Mouse (Mus musculus) liver, embryonic 11.5 days (tissue): ENCODE data around the gene Adgrl1. TPM values are rescaled to one million over a fixed set of nuclear protein-coding genes. Genes with fewer than 3 reads are reported as not detected.
A peak's percentile ranks its signal among the peaks of the same experiment; 100 is the strongest.
"Not testable (repeated sequence)": the region's sequence is repeated elsewhere in the genome, so short reads cannot be mapped to it uniquely, and the experiment has no call there.

Experiments
- ATAC-seq: fragments of 200-750 bp; cut with Nextera tagmentation; replicated peaks from 2 replicates; pipeline ENCODE4 v1.8.0; 2017; ENCODE audit warnings: moderate number of reproducible peaks, mild to moderate bottlenecking, moderate TSS enrichment, moderate library complexity; ENCODE audit not compliant: low FRiP score
- DNase-seq: peaks from one replicate; pipeline ENCODE4 v3.0.0-alpha.2; 2017; ENCODE audit warnings: low spot score
- H3K27ac ChIP-seq: fragments of 300-500 bp; sonication (generic); 2 replicates; pipeline ENCODE4 v1.5.1; 2014; ENCODE audit warnings: mild to moderate bottlenecking, low read depth, low read length, control low read depth
- H3K27me3 ChIP-seq: fragments of 300-500 bp; sonication (generic); replicated peaks from 2 replicates; pipeline ENCODE4 v1.6.1; 2014; ENCODE audit warnings: low read length, mixed read lengths; ENCODE audit not compliant: control insufficient read depth, insufficient read depth
- H3K36me3 ChIP-seq: fragments of 300-500 bp; sonication (generic); 2 replicates; pipeline ENCODE4 v1.6.1; 2014; ENCODE audit warnings: mild to moderate bottlenecking, low read length, moderate library complexity, mixed read lengths; ENCODE audit not compliant: control insufficient read depth, insufficient read depth
- H3K4me1 ChIP-seq: fragments of 300-500 bp; sonication (generic); replicated peaks from 2 replicates; pipeline ENCODE4 v1.6.1; 2014; ENCODE audit warnings: low read length, mixed read lengths; ENCODE audit not compliant: control insufficient read depth, insufficient read depth
- H3K4me2 ChIP-seq: fragments of 300-500 bp; sonication (generic); 2 replicates; pipeline ENCODE4 v1.6.1; 2014; ENCODE audit warnings: mild to moderate bottlenecking, control low read depth, moderate library complexity
- H3K4me3 ChIP-seq: fragments of 300-500 bp; sonication (generic); 2 replicates; pipeline ENCODE4 v1.5.1; 2014; ENCODE audit warnings: low read depth, low read length, control low read depth
- H3K9ac ChIP-seq: fragments of 300-500 bp; sonication (generic); 2 replicates; pipeline ENCODE4 v1.6.1; 2014; ENCODE audit warnings: low read depth, low read length, control low read depth
- H3K9me3 ChIP-seq: fragments of 300-500 bp; sonication (generic); 2 replicates; pipeline ENCODE4 v1.6.1; 2016; ENCODE audit warnings: low read length, inconsistent platforms, mixed read lengths; ENCODE audit not compliant: control insufficient read depth
- WGBS: fragments of 180-500 bp; shearing (Covaris S2); extraction: QIAGEN DNeasy Blood & Tissue Kit; methylation state at CpG from one replicate; pipeline ENCODE4 v1.1.7; 2014; 5-methylcytosine and 5-hydroxymethylcytosine counted together
- microRNA-seq: library from miRNA; unstranded; fragments of <30 nt; microRNA quantifications from one replicate; pipeline ENCODE4, GENCODE M21; 2017; ENCODE audit warnings: borderline number of aligned reads
- polyA plus RNA-seq: library from polyadenylated mRNA; unstranded; fragments of >200 nt; fragmentation: Nextera tagmentation; extraction: Ambion mirVana; gene quantifications from 2 replicates; pipeline ENCODE4 v1.2.1, GENCODE M21; 2014

The Adgrl1 gene
- polyA plus RNA-seq, 1 experiment from 2014 or later = 10.3 TPM

DNA sequence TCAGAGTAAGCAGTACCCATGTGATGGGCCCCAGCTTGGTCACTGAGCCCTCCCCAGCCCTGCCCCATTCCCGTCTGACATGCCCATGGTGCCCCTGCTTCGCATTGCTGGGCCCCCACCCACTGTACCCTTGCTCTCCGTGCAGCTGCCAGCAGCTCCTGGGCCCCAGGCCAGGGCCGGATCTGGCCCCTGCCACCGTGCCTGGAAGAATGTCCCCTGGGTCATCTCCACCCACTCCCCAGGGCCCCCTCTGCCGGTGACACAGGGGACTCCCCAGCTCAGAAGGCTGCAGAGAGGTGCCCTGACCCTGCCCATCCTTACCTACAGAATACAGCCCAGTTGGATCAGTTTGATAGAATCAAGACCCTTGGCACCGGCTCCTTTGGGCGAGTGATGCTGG, 80.9 kb downstream of the Adgrl1 start:
- H3K27me3 ChIP-seq = no peaks in the 10 kb centered on the region
- no peak overlapping the region for H3K27ac ChIP-seq
- H3K36me3 ChIP-seq = peaks cover 23% of the 10 kb centered on the region
- no peak overlapping the region for H3K9ac ChIP-seq
- no peaks in the 10 kb centered on the region for H3K9me3 ChIP-seq
- H3K4me2 ChIP-seq = no peak overlapping the region
- H3K4me1 ChIP-seq = peaks cover 17% of the 10 kb centered on the region
- ATAC-seq (no peak), DNase-seq (no peak)
- H3K4me3 ChIP-seq = no peak overlapping the region
- 85% methylated on average over 8 of the region's 8 CpGs for WGBS

GRCm38 (mm10) chr8:83981533-83981932, 81.6 kb downstream of the Adgrl1 start:
- Histone ChIP-seq H3K4me2 (no peak overlapping the region), H3K4me1 (peaks cover 17% of the 10 kb centered on the region), H3K27ac (no peak overlapping the region), H3K9me3 (no peaks in the 10 kb centered on the region), H3K27me3 (no peaks in the 10 kb centered on the region), H3K9ac (no peak overlapping the region), H3K4me3 (no peak overlapping the region), H3K36me3 (peaks cover 27% of the 10 kb centered on the region)
- 94% methylated on average over 7 of the region's 7 CpGs for WGBS
- no peak for ATAC-seq
- no peak for DNase-seq

DNA sequence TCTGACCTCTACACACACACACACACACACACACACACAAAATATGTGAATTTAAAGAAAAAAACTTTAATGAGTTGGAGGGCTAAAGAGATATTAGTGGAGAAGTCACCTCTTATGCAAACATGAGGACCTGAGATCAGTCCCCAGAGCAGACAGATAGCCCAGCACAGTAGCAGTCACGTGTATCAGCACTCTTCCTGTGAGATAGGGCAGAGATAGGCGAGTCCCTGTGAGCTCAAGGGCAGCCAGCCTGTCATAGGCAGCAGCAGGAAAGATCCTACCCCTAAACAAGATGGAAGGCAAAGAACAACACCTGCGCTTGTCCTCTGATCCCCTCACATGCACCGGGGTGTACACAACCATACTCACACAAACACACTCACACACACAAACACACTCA, 82.5 kb downstream of the Adgrl1 start:
- ATAC-seq = peak; percentile 77
- H3K9me3 ChIP-seq = no peaks in the 10 kb centered on the region
- no peak overlapping the region for H3K27ac ChIP-seq
- no peaks in the 10 kb centered on the region for H3K27me3 ChIP-seq
- peaks cover 35% of the 10 kb centered on the region for H3K36me3 ChIP-seq
- DNase-seq = no peak
- 61% methylated on average over 4 of the region's 4 CpGs for WGBS
- H3K9ac ChIP-seq = no peak overlapping the region
- H3K4me2 ChIP-seq = no peak overlapping the region
- H3K4me1 ChIP-seq = peaks cover 12% of the 10 kb centered on the region
- H3K4me3 ChIP-seq = no peak overlapping the region

DNA sequence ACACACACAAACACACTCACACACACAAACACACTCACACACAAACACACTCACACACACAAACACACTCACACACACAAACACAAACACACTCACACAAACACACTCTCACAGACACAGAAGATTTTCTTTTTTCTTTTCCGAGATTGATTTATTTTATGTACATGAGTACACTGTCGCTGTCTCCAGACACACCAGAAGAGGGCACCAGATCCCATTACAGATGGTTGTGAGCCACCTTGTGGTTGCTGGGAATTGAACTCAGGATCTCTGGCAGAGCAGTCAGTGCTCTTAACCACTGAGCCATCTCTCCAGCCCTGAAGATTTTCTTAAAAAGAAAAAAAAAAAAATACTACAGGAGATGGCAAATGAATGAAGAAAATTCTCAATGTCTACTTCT, 83.3 kb downstream of the Adgrl1 start:
- H3K27ac ChIP-seq, H3K4me1 ChIP-seq, H3K27me3 ChIP-seq, DNase-seq, H3K4me3 ChIP-seq, H3K4me2 ChIP-seq, H3K9ac ChIP-seq, ATAC-seq, H3K9me3 ChIP-seq: not testable (repeated sequence)
- 98% methylated on average over 2 of the region's 2 CpGs for WGBS
- H3K36me3 ChIP-seq = peaks cover 40% of the 10 kb centered on the region

DNA sequence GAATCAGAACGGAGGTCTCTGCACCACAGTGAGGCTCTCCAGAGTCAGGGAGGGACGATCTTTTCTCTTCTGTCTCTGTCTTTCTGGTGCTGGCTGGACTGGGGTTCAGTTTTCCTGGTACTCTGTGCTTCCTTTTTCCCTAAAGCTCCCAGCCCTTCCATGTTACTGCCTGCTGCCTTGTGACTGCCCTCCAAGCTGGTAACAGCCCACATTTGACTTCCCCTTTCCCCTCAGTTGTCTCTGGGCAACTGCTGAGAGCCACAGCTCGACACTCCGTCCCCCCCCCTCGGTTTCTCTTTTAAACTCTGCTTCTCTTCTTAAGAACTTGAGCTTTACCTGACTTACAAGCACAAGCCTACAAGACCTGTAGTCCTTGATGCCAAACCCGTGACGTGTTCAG, 89.3 kb downstream of the Adgrl1 start:
- Histone ChIP-seq H3K4me3 (no peak overlapping the region), H3K9ac (no peak overlapping the region), H3K9me3 (no peaks in the 10 kb centered on the region), H3K27ac (no peak overlapping the region), H3K36me3 (peaks cover 38% of the 10 kb centered on the region), H3K27me3 (no peaks in the 10 kb centered on the region), H3K4me1 (peaks cover 9% of the 10 kb centered on the region), H3K4me2 (no peak overlapping the region)
- no peak for ATAC-seq
- 70% methylated on average over 7 of the region's 7 CpGs for WGBS
- DNase-seq = no peak

DNA sequence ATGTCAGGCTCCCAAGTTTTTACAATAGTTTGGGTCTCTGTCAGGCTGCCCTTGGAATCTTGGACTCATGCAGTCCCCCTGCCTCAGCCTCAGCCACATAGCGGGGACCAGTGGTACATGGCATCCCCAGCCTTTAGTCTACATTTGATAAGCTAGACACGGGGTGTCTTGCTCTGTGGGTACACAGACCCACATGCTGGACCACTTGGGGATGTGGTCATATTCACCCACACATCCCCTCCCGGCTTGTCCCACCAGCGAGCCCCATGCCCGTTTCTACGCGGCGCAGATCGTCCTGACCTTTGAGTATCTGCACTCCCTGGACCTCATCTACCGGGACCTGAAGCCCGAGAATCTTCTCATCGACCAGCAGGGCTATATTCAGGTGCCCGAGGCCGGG, 90.3 kb downstream of the Adgrl1 start:
- no peak overlapping the region for H3K27ac ChIP-seq
- H3K4me2 ChIP-seq = no peak overlapping the region
- peaks cover 38% of the 10 kb centered on the region for H3K36me3 ChIP-seq
- peaks cover 9% of the 10 kb centered on the region for H3K4me1 ChIP-seq
- ATAC-seq (no peak), DNase-seq (no peak)
- H3K27me3 ChIP-seq = no peaks in the 10 kb centered on the region
- no peaks in the 10 kb centered on the region for H3K9me3 ChIP-seq
- H3K9ac ChIP-seq = no peak overlapping the region
- WGBS = 90% methylated on average over 14 of the region's 14 CpGs
- H3K4me3 ChIP-seq = no peak overlapping the region

Small RNA genes lying within 50 kb of the gene (microRNA-seq; reads per million reads assigned to microRNA genes)
- gene Gm44330 (not detected), gene Gm44450 (not detected)

Other genes starting within 250 kb of the Adgrl1 start
- 113 and 114 TPM in 2 replicates for gene Gipc1, start 247.4 kb upstream of the Adgrl1 start, polyA plus RNA-seq
- 0.49 and 0.53 TPM in 2 replicates for gene Ptger1, start 233.4 kb upstream of the Adgrl1 start, polyA plus RNA-seq
- gene Pkn1, start 200.9 kb upstream of the Adgrl1 start, polyA plus RNA-seq = 23.3 and 24.3 TPM in 2 replicates
- gene Ddx39, start 184.9 kb upstream of the Adgrl1 start, polyA plus RNA-seq = 375 and 420 TPM in 2 replicates
- gene Adgre5, start 158.8 kb upstream of the Adgrl1 start, polyA plus RNA-seq = 16.8 and 17.2 TPM in 2 replicates
- 0.25 and 0.37 TPM in 2 replicates for gene Gm10644, start 55.1 kb downstream of the Adgrl1 start, polyA plus RNA-seq
- 109 and 123 TPM in 2 replicates for gene Asf1b, start 55.4 kb downstream of the Adgrl1 start, polyA plus RNA-seq
- 96.9 and 99.2 TPM in 2 replicates for gene Prkaca, start 72.9 kb downstream of the Adgrl1 start, polyA plus RNA-seq
- 13.4 and 17.6 TPM in 2 replicates for gene Samd1, start 97.6 kb downstream of the Adgrl1 start, polyA plus RNA-seq
- 0.29 and 1.5 TPM in 2 replicates for gene 1700067K01Rik, start 101.4 kb downstream of the Adgrl1 start, polyA plus RNA-seq
- gene 2210011C24Rik, start 112.1 kb downstream of the Adgrl1 start, polyA plus RNA-seq = not detected in 2 replicates
- 0.66 and 1.2 TPM in 2 replicates for gene Palm3, start 121.4 kb downstream of the Adgrl1 start, polyA plus RNA-seq
- 1.8 and 3.1 TPM in 2 replicates for gene Il27ra, start 142.5 kb downstream of the Adgrl1 start, polyA plus RNA-seq
- 0.42 TPM in 1 of 2 replicates, not detected in the other for gene Rln3, start 144.9 kb downstream of the Adgrl1 start, polyA plus RNA-seq
- 0.52 and 0.86 TPM in 2 replicates for gene Gm10643, start 165.0 kb downstream of the Adgrl1 start, polyA plus RNA-seq
- gene Rfx1, start 166.7 kb downstream of the Adgrl1 start, polyA plus RNA-seq = 8.4 and 9.5 TPM in 2 replicates
- 5.9 and 10.0 TPM in 2 replicates for gene Dcaf15, start 204.7 kb downstream of the Adgrl1 start, polyA plus RNA-seq
- 0.12 and 0.26 TPM in 2 replicates for gene Podnl1, start 225.9 kb downstream of the Adgrl1 start, polyA plus RNA-seq
- 13.7 and 14.1 TPM in 2 replicates for gene Cc2d1a, start 247.8 kb downstream of the Adgrl1 start, polyA plus RNA-seq
- gene 4930432K21Rik, start 247.9 kb downstream of the Adgrl1 start, polyA plus RNA-seq = 0.36 and 0.47 TPM in 2 replicates